Mouse (Mus musculus) limb, embryonic 11.5 days (tissue): ENCODE data around the gene Cnnm1. TPM values are rescaled to one million over a fixed set of nuclear protein-coding genes. Genes with fewer than 3 reads are reported as not detected.
A peak's percentile ranks its signal among the peaks of the same experiment; 100 is the strongest.
"Not testable (repeated sequence)": the region's sequence is repeated elsewhere in the genome, so short reads cannot be mapped to it uniquely, and the experiment has no call there.

ENCODE experiments used
- ATAC-seq: fragments of 200-750 bp; cut with Nextera tagmentation; 2 replicates; pipeline ENCODE4 v1.8.0; 2017; ENCODE audit warnings: low read depth; ENCODE audit not compliant: insufficient number of reproducible peaks, low FRiP score, low TSS enrichment
- DNase-seq: peaks from one replicate; pipeline ENCODE4 v3.0.0-alpha.2; 2015; ENCODE audit warnings: low spot score
- H3K27ac ChIP-seq: fragments of 300-500 bp; sonication (generic); replicated peaks from 2 replicates; pipeline ENCODE4 v1.5.1; 2014; ENCODE audit warnings: low read depth, mild to moderate bottlenecking, low read length
- H3K27me3 ChIP-seq: fragments of 300-500 bp; sonication (generic); 2 replicates; pipeline ENCODE4 v1.6.1; 2014; ENCODE audit warnings: mild to moderate bottlenecking, low read length, mixed read lengths; ENCODE audit not compliant: control insufficient read depth, insufficient read depth
- H3K36me3 ChIP-seq: fragments of 300-500 bp; sonication (generic); 2 replicates; pipeline ENCODE4 v1.6.1; 2014; ENCODE audit warnings: mild to moderate bottlenecking, low read length, moderate library complexity, mixed read lengths; ENCODE audit not compliant: control insufficient read depth, insufficient read depth
- H3K4me1 ChIP-seq: fragments of 300-500 bp; sonication (generic); 2 replicates; pipeline ENCODE4 v1.6.1; 2014; ENCODE audit warnings: low read length, mixed read lengths; ENCODE audit not compliant: control insufficient read depth, insufficient read depth
- H3K4me2 ChIP-seq: fragments of 300-500 bp; sonication (generic); 2 replicates; pipeline ENCODE4 v1.6.1; 2014; ENCODE audit warnings: low read depth, mild to moderate bottlenecking, moderate library complexity; ENCODE audit not compliant: severe bottlenecking
- H3K4me3 ChIP-seq: fragments of 300-500 bp; sonication (generic); 2 replicates; pipeline ENCODE4 v1.5.1; 2014; ENCODE audit warnings: low read depth, low read length
- H3K9ac ChIP-seq: fragments of 300-500 bp; sonication (generic); 2 replicates; pipeline ENCODE4 v1.6.1; 2014; ENCODE audit warnings: mild to moderate bottlenecking, low read length
- H3K9me3 ChIP-seq: fragments of 300-500 bp; sonication (generic); 2 replicates; pipeline ENCODE4 v1.6.1; 2016; ENCODE audit warnings: low read length; ENCODE audit not compliant: control insufficient read depth
- WGBS: fragments of 180-500 bp; shearing (Covaris S2); extraction: QIAGEN DNeasy Blood & Tissue Kit; methylation state at CpG from one replicate; pipeline ENCODE4 v1.1.7; 2014; 5-methylcytosine and 5-hydroxymethylcytosine counted together
- polyA plus RNA-seq: library from polyadenylated mRNA; unstranded; fragments of >200 nt; fragmentation: Nextera tagmentation; extraction: Ambion mirVana; gene quantifications from 2 replicates; pipeline ENCODE4 v1.2.1, GENCODE M21; 2014

Gene Cnnm1
- polyA plus RNA-seq, 1 experiment from 2014 or later, result 0.48 TPM

GRCm38 (mm10) chr19:43487429-43487828 is 47.2 kb downstream of the Cnnm1 start:
- no peak overlapping the region for H3K4me2 ChIP-seq
- H3K9me3 ChIP-seq, result no peaks in the 10 kb centered on the region
- H3K27me3 ChIP-seq, result no peaks in the 10 kb centered on the region
- H3K4me3 ChIP-seq, result no peak overlapping the region
- ATAC-seq (no peak), DNase-seq (peak; percentile 49)
- H3K9ac ChIP-seq, result no peak overlapping the region
- 35% methylated on average over 3 of the region's 3 CpGs for WGBS
- no peaks in the 10 kb centered on the region for H3K4me1 ChIP-seq
- no peaks in the 10 kb centered on the region for H3K36me3 ChIP-seq
- H3K27ac ChIP-seq, result no peak overlapping the region

- not testable (repeated sequence) for H3K27me3 ChIP-seq, DNase-seq, H3K9me3 ChIP-seq, H3K4me1 ChIP-seq, H3K9ac ChIP-seq, H3K4me2 ChIP-seq, ATAC-seq, H3K27ac ChIP-seq, H3K4me3 ChIP-seq, H3K36me3 ChIP-seq
- WGBS, result 68% methylated on average over 1 of the region's 1 CpGs
These were observed 53.1 kb downstream of the Cnnm1 start for GRCm38 (mm10) chr19:43493316-43493715.

GRCm38 (mm10) chr19:43493878-43494277 is 53.6 kb downstream of the Cnnm1 start:
- no peaks in the 10 kb centered on the region for H3K27me3 ChIP-seq
- WGBS, result 78% methylated on average over 6 of the region's 6 CpGs
- H3K9me3 ChIP-seq, result no peaks in the 10 kb centered on the region
- no peak overlapping the region for H3K27ac ChIP-seq
- ATAC-seq, result no peak
- H3K4me3 ChIP-seq, result no peak overlapping the region
- no peak overlapping the region for H3K9ac ChIP-seq
- H3K36me3 ChIP-seq, result no peaks in the 10 kb centered on the region; the same call in 1 of the 2 replicates
- H3K4me1 ChIP-seq, result no peaks in the 10 kb centered on the region
- H3K4me2 ChIP-seq, result no peak overlapping the region
- no peak for DNase-seq

GRCm38 (mm10) chr19:43494914-43495313 is 54.7 kb downstream of the Cnnm1 start:
- ATAC-seq, result no peak

GRCm38 (mm10) chr19:43495846-43496245 is 55.6 kb downstream of the Cnnm1 start:
- no peaks in the 10 kb centered on the region for H3K9me3 ChIP-seq
- H3K27me3 ChIP-seq, result no peaks in the 10 kb centered on the region
- H3K9ac ChIP-seq, result no peak overlapping the region
- H3K4me1 ChIP-seq, result no peaks in the 10 kb centered on the region
- no peak overlapping the region for H3K4me3 ChIP-seq
- DNase-seq (peak; percentile 78), ATAC-seq (no peak)
- peaks cover 9% of the 10 kb centered on the region for H3K36me3 ChIP-seq
- 23% methylated on average over 5 of the region's 5 CpGs for WGBS
- H3K4me2 ChIP-seq, result no peak overlapping the region
- H3K27ac ChIP-seq, result no peak overlapping the region

More at GRCm38 (mm10) chr19:43494914-43495313, 54.7 kb downstream of the Cnnm1 start:
- no peaks in the 10 kb centered on the region for H3K4me1 ChIP-seq
- H3K27me3 ChIP-seq, result no peaks in the 10 kb centered on the region
- DNase-seq, result no peak
- H3K9ac ChIP-seq, result no peak overlapping the region
- peaks cover 3% of the 10 kb centered on the region; the same call in 1 of the 2 replicates for H3K36me3 ChIP-seq
- 13% methylated on average over 14 of the region's 14 CpGs for WGBS
- no peak overlapping the region for H3K27ac ChIP-seq
- no peaks in the 10 kb centered on the region for H3K9me3 ChIP-seq
- peak overlapping the region; percentile 17 for H3K4me3 ChIP-seq
- peak overlapping the region; percentile 40 for H3K4me2 ChIP-seq

- DNase-seq (no peak), ATAC-seq (no peak)
- no peaks in the 10 kb centered on the region for H3K27me3 ChIP-seq
- H3K27ac ChIP-seq, result no peak overlapping the region
- no peak overlapping the region for H3K9ac ChIP-seq
- no peak overlapping the region for H3K4me3 ChIP-seq
- WGBS, result 88% methylated on average over 7 of the region's 7 CpGs
- no peak overlapping the region for H3K4me2 ChIP-seq
- H3K9me3 ChIP-seq, result no peaks in the 10 kb centered on the region
- no peaks in the 10 kb centered on the region for H3K4me1 ChIP-seq
- H3K36me3 ChIP-seq, result peaks cover 10% of the 10 kb centered on the region
These were observed 57.2 kb downstream of the Cnnm1 start for GRCm38 (mm10) chr19:43497440-43497839.

GRCm38 (mm10) chr19:43498874-43499273 is 58.6 kb downstream of the Cnnm1 start:
- no peaks in the 10 kb centered on the region for H3K9me3 ChIP-seq
- DNase-seq, result no peak
- ATAC-seq, result no peak
- H3K27me3 ChIP-seq, result no peaks in the 10 kb centered on the region
- H3K4me3 ChIP-seq, result no peak overlapping the region
- no peaks in the 10 kb centered on the region for H3K4me1 ChIP-seq
- no peak overlapping the region for H3K4me2 ChIP-seq
- WGBS, result 89% methylated on average over 7 of the region's 7 CpGs
- H3K36me3 ChIP-seq, result peaks cover 10% of the 10 kb centered on the region
- no peak overlapping the region for H3K27ac ChIP-seq
- H3K9ac ChIP-seq, result no peak overlapping the region

GRCm38 (mm10) chr19:43502630-43503029 is 62.4 kb downstream of the Cnnm1 start:
- ATAC-seq (no peak), DNase-seq (no peak)
- 85% methylated on average over 11 of the region's 11 CpGs for WGBS
- Histone ChIP-seq H3K27ac (no peak overlapping the region), H3K9me3 (no peaks in the 10 kb centered on the region), H3K27me3 (no peaks in the 10 kb centered on the region), H3K4me1 (no peaks in the 10 kb centered on the region), H3K4me3 (no peak overlapping the region), H3K9ac (no peak overlapping the region), H3K4me2 (no peak overlapping the region), H3K36me3 (peaks cover 15% of the 10 kb centered on the region)

- H3K4me1 ChIP-seq, H3K27ac ChIP-seq, ATAC-seq, H3K4me3 ChIP-seq, H3K4me2 ChIP-seq, H3K9me3 ChIP-seq, H3K9ac ChIP-seq, H3K27me3 ChIP-seq, DNase-seq: not testable (repeated sequence)
- 93% methylated on average over 8 of the region's 9 CpGs for WGBS
- peaks cover 15% of the 10 kb centered on the region for H3K36me3 ChIP-seq
These were observed 63.4 kb downstream of the Cnnm1 start for GRCm38 (mm10) chr19:43503593-43503992.
